Mouse (Mus musculus): ENCODE measurements around the gene Akap1.

Gene Akap1

GRCm38 (mm10) chr11:88843305-88843704 lies 21.1 kb downstream of the Akap1 start:
- DNase-seq (ENCODE audit: inconsistent ontology term) = no peak

- no peak for DNase-seq (ENCODE audit: inconsistent ontology term)
Measured at GRCm38 (mm10) chr11:88842315-88842975, 21.9 kb downstream of the Akap1 start.

- DNase-seq (ENCODE audit: inconsistent ontology term) = no peak
Measured at GRCm38 (mm10) chr11:88841406-88841805, 23.0 kb downstream of the Akap1 start.

GRCm38 (mm10) chr11:88840724-88841350 lies 23.5 kb downstream of the Akap1 start:
- DNase-seq (ENCODE audit: inconsistent ontology term) = no peak

- DNase-seq (ENCODE audit: inconsistent ontology term) = no peak
Measured at GRCm38 (mm10) chr11:88840292-88840691, 24.1 kb downstream of the Akap1 start.

GRCm38 (mm10) chr11:88839379-88839778 lies 25.0 kb downstream of the Akap1 start:
- DNase-seq (ENCODE audit: inconsistent ontology term) = no peak

GRCm38 (mm10) chr11:88838630-88839029 lies 25.8 kb downstream of the Akap1 start:
- no peak for DNase-seq (ENCODE audit: inconsistent ontology term)

GRCm38 (mm10) chr11:88834606-88835005 lies 29.8 kb downstream of the Akap1 start:
- no peak for DNase-seq (ENCODE audit: inconsistent ontology term)

GRCm38 (mm10) chr11:88834134-88834533 lies 30.3 kb downstream of the Akap1 start:
- DNase-seq (ENCODE audit: inconsistent ontology term) = no peak

- no peak for DNase-seq (ENCODE audit: inconsistent ontology term)
Measured at GRCm38 (mm10) chr11:88833099-88833498, 31.3 kb downstream of the Akap1 start.

GRCm38 (mm10) chr11:88830257-88830804 lies 34.1 kb downstream of the Akap1 start:
- no peak for DNase-seq (ENCODE audit: inconsistent ontology term)

- DNase-seq (ENCODE audit: inconsistent ontology term) = no peak
Measured at GRCm38 (mm10) chr11:88828528-88828927, 35.9 kb downstream of the Akap1 start.

GRCm38 (mm10) chr11:88825909-88826308 lies 38.5 kb downstream of the Akap1 start:
- DNase-seq (ENCODE audit: inconsistent ontology term) = no peak

GRCm38 (mm10) chr11:88822991-88823390 lies 41.4 kb downstream of the Akap1 start:
- peak; percentile 87 for DNase-seq (ENCODE audit: inconsistent ontology term)

GRCm38 (mm10) chr11:88822526-88822925 lies 41.9 kb downstream of the Akap1 start:
- peak; percentile 76 for DNase-seq (ENCODE audit: inconsistent ontology term)

GRCm38 (mm10) chr11:88820742-88821576 lies 43.4 kb downstream of the Akap1 start:
- DNase-seq (ENCODE audit: inconsistent ontology term) = peak; percentile 48

- DNase-seq (ENCODE audit: inconsistent ontology term) = no peak
Measured at GRCm38 (mm10) chr11:88820253-88820652, 44.1 kb downstream of the Akap1 start.

- DNase-seq (ENCODE audit: inconsistent ontology term) = no peak
Measured at GRCm38 (mm10) chr11:88817061-88817460, 47.3 kb downstream of the Akap1 start.

GRCm38 (mm10) chr11:88803231-88804010 lies 61.0 kb downstream of the Akap1 start:
- DNase-seq (ENCODE audit: inconsistent ontology term) = no peak

GRCm38 (mm10) chr11:88796207-88796606 lies 68.2 kb downstream of the Akap1 start:
- no peak for DNase-seq (ENCODE audit: inconsistent ontology term)

- DNase-seq (ENCODE audit: inconsistent ontology term) = no peak
Measured at GRCm38 (mm10) chr11:88789893-88790292, 74.5 kb downstream of the Akap1 start.
